Mouse (Mus musculus): ENCODE measurements around the gene AC124108.1.

- TF ChIP-seq CTCF (conservative IDR thresholded peaks at IDR 0.05; ENCODE audit: insufficient read depth, insufficient read length, low read depth, low read length) (no peak), POLR2A (IDR thresholded peaks at IDR 0.05; ENCODE audit: low read depth, low read length) (no peak)
These were observed 48.2 kb upstream of the AC124108.1 start for GRCm38 (mm10) chr1:132143079-132143478.

All from kidney, adult 2 months (tissue).